Mouse (Mus musculus): ENCODE results near the gene Smg5. TPM values are rescaled to one million over a fixed set of nuclear protein-coding genes. Genes with fewer than 3 reads are reported as not detected.
"Not testable (repeated sequence)": the region's sequence is repeated elsewhere in the genome, so short reads cannot be mapped to it uniquely, and the experiment has no call there.

Gene Smg5
- polyA plus RNA-seq, 1 experiment from 2014 or later, result 94.8 TPM

GRCm38 (mm10) chr3:88361612-88362313, 25.7 kb downstream of the Smg5 start:
- WGBS, result 76% methylated on average over 2 of the region's 2 CpGs
- Histone ChIP-seq H3K4me3 (no peak overlapping the region), H3K36me3 (peaks cover 67% of the 10 kb centered on the region), H3K27ac (no peak overlapping the region), H3K9me3 (replicated peaks) (no peaks in the 10 kb centered on the region), H3K27me3 (ENCODE audit: low read depth, poor library complexity, severe bottlenecking) (peaks cover 36% of the 10 kb centered on the region), H3K4me1 (peaks cover 27% of the 10 kb centered on the region)
- DNase-seq (ENCODE audit: low spot score), result no peak

- 68% methylated on average over 4 of the region's 4 CpGs for whole genome bisulfite sequencing
- Histone ChIP-seq H3K4me3 (no peak overlapping the region; the same call in 1 of the 2 replicates), H3K9me3 (replicated peaks) (no peaks in the 10 kb centered on the region), H3K36me3 (peaks cover 47% of the 10 kb centered on the region), H3K27ac (peak overlapping the region; percentile 39), H3K4me1 (peaks cover 30% of the 10 kb centered on the region), H3K27me3 (ENCODE audit: low read depth, poor library complexity, severe bottlenecking) (peaks cover 47% of the 10 kb centered on the region)
- no peak for DNase-seq (ENCODE audit: low spot score)
These were observed 27.6 kb downstream of the Smg5 start for GRCm38 (mm10) chr3:88363700-88364099.

- DNase-seq (ENCODE audit: low spot score), result peak; percentile 69
- Histone ChIP-seq H3K4me1 (peaks cover 30% of the 10 kb centered on the region), H3K27me3 (ENCODE audit: low read depth, poor library complexity, severe bottlenecking) (peaks cover 47% of the 10 kb centered on the region), H3K9me3 (replicated peaks) (no peaks in the 10 kb centered on the region), H3K36me3 (peaks cover 41% of the 10 kb centered on the region), H3K27ac (peak within 1 kb of the TSS; percentile 39), H3K4me3 (peak within 1 kb of the TSS; percentile 32)
- 0% methylated on average over 16 of the region's 16 CpGs for WGBS
These were observed 28.3 kb downstream of the Smg5 start, which contains the start of gene Paqr6 for GRCm38 (mm10) chr3:88364337-88364736. Paqr6 (plus strand) TSS chr3:88364584.

GRCm38 (mm10) chr3:88365705-88366361, 29.8 kb downstream of the Smg5 start:
- Histone ChIP-seq H3K4me1 (peaks cover 30% of the 10 kb centered on the region), H3K9me3 (replicated peaks) (peaks cover 7% of the 10 kb centered on the region), H3K36me3 (peaks cover 26% of the 10 kb centered on the region), H3K27ac (no peak overlapping the region), H3K27me3 (ENCODE audit: low read depth, poor library complexity, severe bottlenecking) (peaks cover 47% of the 10 kb centered on the region), H3K4me3 (no peak overlapping the region)
- 33% methylated on average over 34 of the region's 34 CpGs for WGBS
- DNase-seq (ENCODE audit: low spot score), result no peak

GRCm38 (mm10) chr3:88366830-88367428, 30.9 kb downstream of the Smg5 start:
- DNase-seq (ENCODE audit: low spot score); H3K9me3 ChIP-seq (replicated peaks); H3K27ac ChIP-seq: not testable (repeated sequence)
- 9% methylated on average over 22 of the region's 22 CpGs for WGBS
- H3K4me3 ChIP-seq, result peak overlapping the region; percentile 24
- H3K27me3 ChIP-seq (ENCODE audit: low read depth, poor library complexity, severe bottlenecking), result peaks cover 47% of the 10 kb centered on the region
- peaks cover 25% of the 10 kb centered on the region for H3K4me1 ChIP-seq
- H3K36me3 ChIP-seq, result peaks cover 15% of the 10 kb centered on the region

GRCm38 (mm10) chr3:88367517-88367916, 31.5 kb downstream of the Smg5 start:
- DNase-seq (ENCODE audit: low spot score); H3K36me3 ChIP-seq; H3K27ac ChIP-seq; H3K4me3 ChIP-seq; H3K9me3 ChIP-seq (replicated peaks): not testable (repeated sequence)
- Histone ChIP-seq H3K4me1 (peaks cover 25% of the 10 kb centered on the region), H3K27me3 (ENCODE audit: low read depth, poor library complexity, severe bottlenecking) (peaks cover 47% of the 10 kb centered on the region)
- WGBS, result 54% methylated on average over 3 of the region's 7 CpGs

- H3K9me3 ChIP-seq (replicated peaks); H3K27ac ChIP-seq; H3K36me3 ChIP-seq; H3K4me3 ChIP-seq; DNase-seq (ENCODE audit: low spot score): not testable (repeated sequence)
- H3K27me3 ChIP-seq (ENCODE audit: low read depth, poor library complexity, severe bottlenecking), result peaks cover 43% of the 10 kb centered on the region
- WGBS, result 91% methylated on average over 7 of the region's 7 CpGs
- peaks cover 23% of the 10 kb centered on the region for H3K4me1 ChIP-seq
These were observed 32.5 kb downstream of the Smg5 start for GRCm38 (mm10) chr3:88368511-88368910.

- H3K27ac ChIP-seq; H3K36me3 ChIP-seq; DNase-seq (ENCODE audit: low spot score); H3K9me3 ChIP-seq (replicated peaks); H3K4me3 ChIP-seq; H3K27me3 ChIP-seq (ENCODE audit: low read depth, poor library complexity, severe bottlenecking): not testable (repeated sequence)
- 95% methylated on average over 9 of the region's 9 CpGs for WGBS
- peaks cover 10% of the 10 kb centered on the region for H3K4me1 ChIP-seq
These were observed 36.6 kb downstream of the Smg5 start, which contains the start of gene Bglap3 for GRCm38 (mm10) chr3:88372643-88373042. Bglap3 (minus strand) TSS chr3:88372743.

GRCm38 (mm10) chr3:88375750-88376626, 39.9 kb downstream of the Smg5 start:
- DNase-seq (ENCODE audit: low spot score), result peak; percentile 58
- Histone ChIP-seq H3K4me1 (peaks cover 10% of the 10 kb centered on the region), H3K27ac (peak overlapping the region; percentile 58; the same call in 1 of the 2 replicates), H3K4me3 (peak overlapping the region; percentile 31)
- not testable (repeated sequence) for H3K9me3 ChIP-seq (replicated peaks); H3K27me3 ChIP-seq (ENCODE audit: low read depth, poor library complexity, severe bottlenecking); H3K36me3 ChIP-seq
- WGBS, result 12% methylated on average over 19 of the region's 19 CpGs

GRCm38 (mm10) chr3:88376644-88377043, 40.6 kb downstream of the Smg5 start:
- not testable (repeated sequence) for H3K9me3 ChIP-seq (replicated peaks); H3K36me3 ChIP-seq; DNase-seq (ENCODE audit: low spot score); H3K27me3 ChIP-seq (ENCODE audit: low read depth, poor library complexity, severe bottlenecking)
- Histone ChIP-seq H3K4me1 (peaks cover 11% of the 10 kb centered on the region), H3K27ac (peak overlapping the region; percentile 58; the same call in 1 of the 2 replicates), H3K4me3 (peak overlapping the region; percentile 31)
- 26% methylated on average over 6 of the region's 7 CpGs for WGBS

GRCm38 (mm10) chr3:88378599-88378998, 42.5 kb downstream of the Smg5 start, which contains the start of gene Bglap2:
Bglap2 (minus strand) TSS chr3:88378699.
- DNase-seq (ENCODE audit: low spot score); H3K4me3 ChIP-seq; H3K36me3 ChIP-seq; H3K27ac ChIP-seq; H3K9me3 ChIP-seq (replicated peaks); H3K27me3 ChIP-seq (ENCODE audit: low read depth, poor library complexity, severe bottlenecking): not testable (repeated sequence)
- 81% methylated on average over 5 of the region's 5 CpGs for WGBS
- H3K4me1 ChIP-seq, result peaks cover 16% of the 10 kb centered on the region
